In the genomic region with DNA sequence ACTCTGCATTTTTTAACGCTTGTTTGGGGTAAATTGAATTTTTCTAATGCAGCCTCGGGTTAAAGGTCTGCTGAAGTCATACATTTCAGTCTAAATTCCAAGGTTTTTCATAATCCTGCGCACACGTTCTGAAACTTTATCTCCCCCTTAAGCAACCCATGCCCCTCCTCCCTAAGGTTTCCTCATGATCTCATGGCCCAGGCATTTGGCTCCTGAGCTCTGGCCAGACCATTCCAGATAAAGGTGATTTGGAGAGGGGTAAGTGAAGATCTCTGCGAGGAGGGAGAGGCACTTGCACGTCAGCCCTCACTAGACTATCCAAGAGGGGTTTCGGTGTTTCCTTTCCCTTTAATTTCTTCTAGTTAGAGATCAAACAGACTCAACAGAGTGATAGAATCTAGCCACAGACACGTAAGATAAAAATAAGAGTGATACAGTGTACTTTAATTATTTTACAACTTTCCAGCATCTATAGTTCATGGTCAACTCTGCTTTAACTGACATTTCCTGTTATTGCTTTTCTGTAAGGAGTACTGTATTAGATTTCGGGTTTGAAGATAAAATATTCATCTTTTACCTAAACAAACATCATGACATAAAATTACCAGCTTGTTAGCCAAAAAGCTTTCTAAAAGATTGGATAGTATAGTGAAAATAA, we compare ENCODE assay signal across 11 mouse cellular contexts. TPM values are rescaled to one million over a fixed set of nuclear protein-coding genes. Genes with fewer than 3 reads are reported as not detected.
DNase-seq lines count a peak whose midpoint lies in the region; ATAC-seq and TF ChIP-seq lines count a peak whose summit lies in the region.
"Had no signal": no experiment of that assay in that cellular context is flagged by ENCODE, and none has a peak within 500 bp of the region (broad histone marks: within the 10 kb centered on the region; RNA-seq: fewer than 3 reads in every experiment).

No protein-coding gene starts in this region.

- TF ChIP-seq EP300 in lung, postnatal 0 days (IDR thresholded peaks at IDR 0.05), result peak; percentile 93

- H3K4me3 ChIP-seq in heart, embryonic 14.5 days (ENCODE audit: control insufficient read depth in 1 of 2, insufficient read depth in 1 of 2, low read depth in 1 of 2, low read length in 2 of 2), result peak overlapping the region in 1 of 2 experiments; percentile 12; a peak in 1 of 4 replicates
- H3K4me3 ChIP-seq in lung, postnatal 0 days (ENCODE audit: low read depth, low read length), result no peak overlapping the region
- H3K4me3 ChIP-seq: megakaryocyte, embryonic 14.5 days had no signal

- peak; percentile 63 for DNase-seq in adrenal gland, adult 2 months
- DNase-seq in adrenal gland, adult 8-10 months, result no peak
- peak; percentile 13 for DNase-seq in adrenal gland, postnatal 25 days
- peak; percentile 76 for DNase-seq in lung, postnatal 0 days (ENCODE audit: low spot score)
- no peak for DNase-seq in left cerebral cortex, postnatal 14 days (ENCODE audit: low spot score in 2 of 2)
- DNase-seq in cerebellum, postnatal 36 days, result no peak
- DNase-seq: cerebellum, postnatal 14 days; gastrocnemius, postnatal 14 days had no signal

- H3K9ac ChIP-seq in heart, embryonic 14.5 days (ENCODE audit: low read length), result peak overlapping the region; percentile 12; the same call in 1 of the 2 replicates
- no peak overlapping the region for H3K9ac ChIP-seq in lung, postnatal 0 days (replicated peaks; ENCODE audit: low read depth)

- H3K4me2 ChIP-seq in heart, embryonic 14.5 days (ENCODE audit: low read length), result peak overlapping the region; percentile 57
- no peak overlapping the region for H3K4me2 ChIP-seq in lung, postnatal 0 days (replicated peaks; ENCODE audit: low read depth, low read length)

- peak overlapping the region; percentile 20 to 43; a peak in 2 of 4 replicates for H3K27ac ChIP-seq in heart, embryonic 14.5 days (replicated peaks in 1 of 2; ENCODE audit: control insufficient read depth in 1 of 2, insufficient read depth in 1 of 2, low read depth in 2 of 2, low read length in 2 of 2)
- H3K27ac ChIP-seq in lung, postnatal 0 days (ENCODE audit: low read length), result no peak overlapping the region

- no peaks in the 10 kb centered on the region for H3K27me3 ChIP-seq in heart, embryonic 14.5 days (ENCODE audit: control insufficient read depth, insufficient read depth, low read length)
- no peaks in the 10 kb centered on the region for H3K27me3 ChIP-seq in lung, postnatal 0 days (replicated peaks; ENCODE audit: insufficient read depth, low read length)
- H3K27me3 ChIP-seq: megakaryocyte, embryonic 14.5 days had no signal

- peaks cover 8 to 22% of the 10 kb centered on the region in 2 experiments for H3K4me1 ChIP-seq in heart, embryonic 14.5 days (ENCODE audit: control insufficient read depth in 2 of 2, insufficient read depth in 2 of 2, low read length in 2 of 2)
- H3K4me1 ChIP-seq in lung, postnatal 0 days (ENCODE audit: insufficient read depth, low read depth, low read length), result no peaks in the 10 kb centered on the region

- TF ChIP-seq CTCF in lung, postnatal 0 days (IDR thresholded peaks at IDR 0.05), result no peak

- WGBS in heart, embryonic 14.5 days, result 14% methylated on average over 9 of the region's 9 CpGs
- WGBS in lung, postnatal 0 days, result 25% methylated on average over 9 of the region's 9 CpGs

- no peaks in the 10 kb centered on the region for H3K36me3 ChIP-seq in heart, embryonic 14.5 days (ENCODE audit: control insufficient read depth, insufficient read depth, low read length)
- H3K36me3 ChIP-seq in lung, postnatal 0 days (ENCODE audit: insufficient read depth, low read length), result no peaks in the 10 kb centered on the region

- no peak; the same call in 1 of the 2 replicates for ATAC-seq in heart, embryonic 14.5 days (ENCODE audit: insufficient number of reproducible peaks, insufficient read depth, low FRiP score, low read depth)
- peak; percentile 66 for ATAC-seq in lung, postnatal 0 days
- no peak for ATAC-seq in erythroid progenitor cell, adult 5-6 weeks (replicated peaks; ENCODE audit: low FRiP score, poor library complexity, severe bottlenecking)

- H3K9me3 ChIP-seq in heart, embryonic 14.5 days (ENCODE audit: control insufficient read depth, low read length), result no peaks in the 10 kb centered on the region
- no peaks in the 10 kb centered on the region for H3K9me3 ChIP-seq in lung, postnatal 0 days (ENCODE audit: low read length)
- H3K9me3 ChIP-seq: megakaryocyte, embryonic 14.5 days had no signal

- intact Hi-C loops in left cerebral cortex, postnatal 14 days (cut with DNase I), result no loop called here

RNA-seq across cellular contexts. Expression of a gene that starts 35.0 kb away (rescaled TPM):
- 10 to 100 TPM; 33.7 to 40.0 TPM for total RNA-seq in adrenal gland, adult 2 months (2021)
- polyA plus RNA-seq in adrenal gland, adult 2 months (2012; rRNA removed), result 11.4 and 11.8 TPM in 2 replicates
- total RNA-seq in adrenal gland, adult 8-10 months (2022), result 10 to 100 TPM; 34.6 to 57.1 (median 44.8) TPM
- total RNA-seq in adrenal gland, postnatal 25 days (2021), result 30.6 and 37.6 TPM in 2 replicates
- 65.4 and 70.9 TPM in 2 replicates for polyA plus RNA-seq in heart, embryonic 14.5 days (2014; fragmentation: Nextera tagmentation; extraction: Ambion mirVana)
- 201 and 219 TPM in 2 replicates for polyA plus RNA-seq in lung, postnatal 0 days (2015; fragmentation: Nextera tagmentation; extraction: Ambion mirVana)
- 10 to 100 TPM; 57.7 to 59.7 TPM for total RNA-seq in left cerebral cortex, postnatal 14 days (2021)
- 18.9 and 32.4 TPM in 2 replicates for total RNA-seq in erythroid progenitor cell, adult 5-6 weeks (2015; ENCODE audit: low replicate concordance)
- 15.5 and 21.9 TPM in 2 replicates for total RNA-seq in erythroid progenitor cell, adult 5-6 weeks (2017; ENCODE audit: low replicate concordance)

Comparison
In these comparisons a context has a peak if more than half of its experiments do, and no peak if none do; other contexts are left out.
1. DNase-seq: peak in adrenal gland, adult 2 months (single experiment), adrenal gland, postnatal 25 days (single experiment) and lung, postnatal 0 days (single experiment); none in adrenal gland, adult 8-10 months (single experiment), left cerebral cortex, postnatal 14 days (0 of 2) and cerebellum, postnatal 36 days (0 of 2).